Mouse (Mus musculus) erythroblast, embryonic 14.5 days (primary cell): Measurements from ENCODE around the gene Acmsd.

Experiments
- GATA1 ChIP-seq: IDR thresholded peaks from 2 replicates; pipeline ENCODE4 v1.6.1; 2012; ENCODE audit warnings: low read length, inconsistent platforms, mixed read lengths
- TAL1 ChIP-seq: IDR thresholded peaks from 3 replicates; pipeline ENCODE4 v1.6.1; 2012; ENCODE audit warnings: low read length, inconsistent platforms, mixed read lengths

DNA sequence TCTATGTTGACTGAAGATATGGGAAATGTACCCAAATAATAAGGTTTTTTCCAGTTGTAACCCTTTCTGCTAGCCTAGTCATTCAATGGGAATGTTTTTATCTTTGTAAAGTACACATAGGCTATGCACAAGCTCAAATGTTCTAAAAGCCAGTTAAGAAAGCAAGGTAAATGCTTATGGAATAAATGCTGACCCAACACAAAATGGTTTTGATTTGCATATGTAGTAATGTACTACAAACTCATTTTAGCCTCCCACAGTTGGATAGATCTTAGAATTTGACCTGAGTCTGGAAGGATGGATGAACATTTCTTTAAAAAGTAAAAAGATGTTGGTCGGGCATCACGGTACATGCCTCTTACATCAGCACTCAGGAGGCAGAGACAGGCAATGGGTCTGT, 37.5 kb downstream of the Acmsd start:
- no peak for TF ChIP-seq GATA1
- TF ChIP-seq TAL1, result no peak
